Mouse (Mus musculus) heart, embryonic 16.5 days (tissue): Measurements from ENCODE around the gene Tnpo3. TPM values are rescaled to one million over a fixed set of nuclear protein-coding genes. Genes with fewer than 3 reads are reported as not detected.

Source experiments
- polyA plus RNA-seq: library from polyadenylated mRNA; unstranded; fragments of >200 nt; fragmentation: Nextera tagmentation; extraction: Ambion mirVana; gene quantifications from 2 replicates; pipeline ENCODE4 v1.2.1, GENCODE M21; 2015

The Tnpo3 gene
- polyA plus RNA-seq, 1 experiment from 2014 or later = 63.5 TPM

Other genes with a start within 250 kb of the Tnpo3 start
- 0.62 and 0.76 TPM in 2 replicates for gene Opn1sw, start 221.4 kb downstream of the Tnpo3 start, polyA plus RNA-seq
- gene Ccdc136, start 213.6 kb downstream of the Tnpo3 start, polyA plus RNA-seq = 21.6 and 22.7 TPM in 2 replicates
- 38.3 and 50.0 TPM in 2 replicates for gene Flnc, start 176.6 kb downstream of the Tnpo3 start, polyA plus RNA-seq
- 197 and 199 TPM in 2 replicates for gene Atp6v1f, start 142.2 kb downstream of the Tnpo3 start, polyA plus RNA-seq
- not detected in 2 replicates for gene Atp6v1fnb, start 138.4 kb downstream of the Tnpo3 start, polyA plus RNA-seq
- 9.2 and 9.5 TPM in 2 replicates for gene Kcp, start 101.9 kb downstream of the Tnpo3 start, polyA plus RNA-seq
- gene Irf5, start 83.3 kb downstream of the Tnpo3 start, polyA plus RNA-seq = 5.4 and 5.7 TPM in 2 replicates
- 2.8 and 3.3 TPM in 2 replicates for gene Tspan33, start 84.3 kb upstream of the Tnpo3 start, polyA plus RNA-seq
- 15.8 and 16.4 TPM in 2 replicates for gene Smo, start 125.6 kb upstream of the Tnpo3 start, polyA plus RNA-seq
- gene Ahcyl2, start 158.1 kb upstream of the Tnpo3 start, polyA plus RNA-seq = 6.7 and 7.8 TPM in 2 replicates